Mouse (Mus musculus): Measurements from ENCODE around the gene Mmp11. TPM values are rescaled to one million over a fixed set of nuclear protein-coding genes. Genes with fewer than 3 reads are reported as not detected.

Mmp11 gene
- polyA plus RNA-seq, 2 experiments, result 1.1 to 1.5 TPM

DNA sequence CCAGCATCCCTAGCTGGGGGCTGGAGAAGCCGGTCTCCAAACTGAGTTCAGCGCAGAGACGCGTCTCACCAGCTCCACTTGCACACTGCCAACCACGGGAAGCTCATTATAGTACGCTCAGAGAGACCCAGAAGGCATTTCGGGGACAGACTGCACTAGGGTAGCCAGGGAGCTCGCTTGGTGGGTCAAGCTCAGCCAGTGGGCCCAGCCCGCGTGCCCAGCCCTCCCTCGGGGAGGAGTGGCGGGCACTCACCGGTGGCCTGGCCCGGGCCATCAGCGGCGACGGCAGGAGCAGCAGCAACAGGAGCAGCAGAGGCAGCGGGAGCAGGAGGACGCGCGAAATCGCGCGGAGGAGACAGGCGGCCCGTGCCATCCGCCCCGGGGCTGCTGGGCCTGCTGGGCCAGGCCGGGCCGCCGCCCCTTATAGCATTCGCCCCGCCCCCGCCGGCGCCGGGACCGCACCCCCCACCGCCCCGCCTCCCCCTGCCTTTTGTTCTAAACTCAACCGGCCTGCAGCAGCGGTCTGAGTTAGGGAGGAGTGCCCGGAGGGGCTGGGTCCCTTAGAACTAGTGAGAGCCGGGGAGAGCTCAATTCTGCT lies 4.1 kb downstream of the Mmp11 start:
- 2% methylated on average over 40 of the region's 44 CpGs for WGBS (ENCODE audit: insufficient replicate concordance)
- Histone ChIP-seq H3K4me3 (ENCODE audit: insufficient read depth in 1 of 2, low read depth in 2 of 2, low read length in 2 of 2) (peak overlapping the region; percentile 35 to 51), H3K4me1 (replicated peaks; ENCODE audit: control insufficient read depth in 2 of 2, insufficient read depth in 2 of 2, low read length in 1 of 2) (peaks cover 14 to 23% of the 10 kb centered on the region in 2 experiments), H3K27me3 (ENCODE audit: control insufficient read depth, insufficient read depth, low read length) (peaks cover 42% of the 10 kb centered on the region), H3K9ac (replicated peaks) (no peak overlapping the region; the same call in 1 of the 2 replicates), H3K27ac (no peak overlapping the region), H3K36me3 (replicated peaks; ENCODE audit: control insufficient read depth, insufficient read depth, low read depth) (peaks cover 2% of the 10 kb centered on the region; the same call in 1 of the 2 replicates), H3K4me2 (ENCODE audit: low read depth) (peak overlapping the region; percentile 67), H3K9me3 (ENCODE audit: control insufficient read depth, low read length) (no peaks in the 10 kb centered on the region)
- TF ChIP-seq CTCF (IDR thresholded peaks at IDR 0.05; ENCODE audit: low read depth), result no peak
- TF ChIP-seq EP300 (IDR thresholded peaks at IDR 0.05; ENCODE audit: low read depth), result no peak
- no peak for DNase-seq (ENCODE audit: low read depth in 3 of 3, low spot score in 3 of 3)
- peak; percentile 14; the same call in 1 of the 2 replicates for ATAC-seq (ENCODE audit: insufficient read depth)

DNA sequence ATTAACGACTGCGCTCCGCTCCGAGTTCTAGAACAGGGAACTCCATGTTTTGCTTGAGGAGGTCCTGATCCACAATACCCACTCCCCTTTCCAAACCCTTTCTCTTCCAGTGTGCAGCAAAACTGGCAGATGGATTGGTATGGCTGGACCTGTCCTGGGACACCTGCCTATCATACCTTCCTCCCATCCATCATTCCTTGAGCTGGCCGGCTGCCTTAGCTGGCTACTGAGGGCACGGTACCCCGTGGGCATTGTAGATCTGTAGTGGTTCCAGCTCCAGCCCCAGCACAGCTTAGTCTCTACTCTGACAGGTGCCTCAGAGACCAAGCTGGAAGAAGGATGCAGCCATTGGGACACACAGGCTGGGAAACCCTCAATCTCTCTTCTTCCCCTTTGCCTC lies 5.0 kb downstream of the Mmp11 start:
- no peak overlapping the region for H3K4me3 ChIP-seq (ENCODE audit: insufficient read depth in 1 of 2, low read depth in 2 of 2, low read length in 2 of 2)
- ATAC-seq (ENCODE audit: insufficient read depth), result no peak
- no peaks in the 10 kb centered on the region for H3K9me3 ChIP-seq (ENCODE audit: control insufficient read depth, low read length)
- H3K4me1 ChIP-seq (replicated peaks; ENCODE audit: control insufficient read depth in 2 of 2, insufficient read depth in 2 of 2, low read length in 1 of 2), result peaks cover 5 to 17% of the 10 kb centered on the region in 2 experiments
- H3K36me3 ChIP-seq (replicated peaks; ENCODE audit: control insufficient read depth, insufficient read depth, low read depth), result no peaks in the 10 kb centered on the region
- TF ChIP-seq CTCF (IDR thresholded peaks at IDR 0.05; ENCODE audit: low read depth) (no peak), EP300 (IDR thresholded peaks at IDR 0.05; ENCODE audit: low read depth) (no peak)
- WGBS (ENCODE audit: insufficient replicate concordance), result 25% methylated on average over 7 of the region's 7 CpGs
- no peak overlapping the region for H3K9ac ChIP-seq (replicated peaks)
- no peak overlapping the region for H3K27ac ChIP-seq
- H3K27me3 ChIP-seq (ENCODE audit: control insufficient read depth, insufficient read depth, low read length), result peaks cover 42% of the 10 kb centered on the region
- DNase-seq (ENCODE audit: low read depth in 3 of 3, low spot score in 3 of 3), result no peak
- H3K4me2 ChIP-seq (ENCODE audit: low read depth), result no peak overlapping the region

DNA sequence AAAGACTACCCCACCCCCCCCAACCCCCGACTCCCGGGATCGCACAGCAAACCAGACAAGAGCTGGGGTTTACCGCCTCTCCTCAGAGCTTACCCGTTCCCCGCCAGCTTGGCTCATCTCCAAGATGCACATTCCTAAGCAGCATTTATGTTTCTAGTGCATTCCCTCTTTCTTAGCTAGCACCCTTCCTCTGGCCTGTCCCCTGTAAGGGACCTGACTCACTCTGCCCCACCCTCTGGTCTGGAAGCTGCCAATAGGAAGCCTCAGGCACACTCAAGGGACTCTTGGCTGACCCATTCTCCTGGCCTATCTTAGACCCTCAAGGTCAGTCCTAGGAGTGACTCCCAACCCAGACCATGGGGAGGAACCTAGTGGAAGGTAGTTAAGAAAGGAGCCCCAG lies 6.0 kb downstream of the Mmp11 start:
- H3K4me3 ChIP-seq (ENCODE audit: insufficient read depth in 1 of 2, low read depth in 2 of 2, low read length in 2 of 2), result no peak overlapping the region
- H3K36me3 ChIP-seq (replicated peaks; ENCODE audit: control insufficient read depth, insufficient read depth, low read depth), result no peaks in the 10 kb centered on the region
- ATAC-seq (ENCODE audit: insufficient read depth), result no peak
- no peak for TF ChIP-seq CTCF (IDR thresholded peaks at IDR 0.05; ENCODE audit: low read depth)
- TF ChIP-seq EP300 (IDR thresholded peaks at IDR 0.05; ENCODE audit: low read depth), result no peak
- no peaks in the 10 kb centered on the region for H3K9me3 ChIP-seq (ENCODE audit: control insufficient read depth, low read length)
- peaks cover 42% of the 10 kb centered on the region for H3K27me3 ChIP-seq (ENCODE audit: control insufficient read depth, insufficient read depth, low read length)
- H3K9ac ChIP-seq (replicated peaks), result no peak overlapping the region
- 31% methylated on average over 6 of the region's 6 CpGs for WGBS (ENCODE audit: insufficient replicate concordance)
- no peak for DNase-seq (ENCODE audit: low read depth in 3 of 3, low spot score in 3 of 3)
- no peak overlapping the region for H3K27ac ChIP-seq
- no peak overlapping the region for H3K4me2 ChIP-seq (ENCODE audit: low read depth)
- peaks cover 2 to 14% of the 10 kb centered on the region in 2 experiments for H3K4me1 ChIP-seq (replicated peaks; ENCODE audit: control insufficient read depth in 2 of 2, insufficient read depth in 2 of 2, low read length in 1 of 2)

DNA sequence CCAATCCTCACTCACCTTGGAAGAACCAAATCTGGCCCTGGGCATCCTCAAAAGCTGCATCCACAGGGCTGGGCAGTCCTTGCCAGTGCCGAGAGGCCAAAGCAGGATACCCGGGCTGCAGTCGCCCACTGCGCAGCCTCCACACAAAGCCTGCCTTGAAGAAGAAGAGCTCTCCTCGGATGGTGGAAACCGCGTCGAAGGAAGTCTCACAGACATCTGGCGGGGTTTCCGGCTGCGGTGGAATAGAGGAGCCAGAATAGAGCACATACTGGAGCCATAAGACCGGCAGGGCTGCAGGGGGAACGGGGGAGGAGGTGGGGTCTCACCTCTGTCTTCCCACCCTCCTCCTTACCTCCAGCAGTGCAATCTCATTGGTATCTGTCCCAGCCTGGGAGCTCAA lies 9.9 kb downstream of the Mmp11 start:
- 50% methylated on average over 13 of the region's 13 CpGs for WGBS (ENCODE audit: insufficient replicate concordance)
- no peak for ATAC-seq (ENCODE audit: insufficient read depth)
- Histone ChIP-seq H3K4me2 (ENCODE audit: low read depth) (no peak overlapping the region), H3K9ac (replicated peaks) (no peak overlapping the region), H3K9me3 (ENCODE audit: control insufficient read depth, low read length) (no peaks in the 10 kb centered on the region), H3K36me3 (replicated peaks; ENCODE audit: control insufficient read depth, insufficient read depth, low read depth) (no peaks in the 10 kb centered on the region), H3K4me3 (ENCODE audit: insufficient read depth in 1 of 2, low read depth in 2 of 2, low read length in 2 of 2) (no peak overlapping the region), H3K27me3 (ENCODE audit: control insufficient read depth, insufficient read depth, low read length) (peaks cover 23% of the 10 kb centered on the region), H3K27ac (no peak overlapping the region), H3K4me1 (replicated peaks; ENCODE audit: control insufficient read depth in 2 of 2, insufficient read depth in 2 of 2, low read length in 1 of 2) (peaks cover 4 to 9% of the 10 kb centered on the region in 2 experiments)
- TF ChIP-seq CTCF (IDR thresholded peaks at IDR 0.05; ENCODE audit: low read depth) (no peak), EP300 (IDR thresholded peaks at IDR 0.05; ENCODE audit: low read depth) (no peak)
- DNase-seq (ENCODE audit: low read depth in 3 of 3, low spot score in 3 of 3), result no peak

DNA sequence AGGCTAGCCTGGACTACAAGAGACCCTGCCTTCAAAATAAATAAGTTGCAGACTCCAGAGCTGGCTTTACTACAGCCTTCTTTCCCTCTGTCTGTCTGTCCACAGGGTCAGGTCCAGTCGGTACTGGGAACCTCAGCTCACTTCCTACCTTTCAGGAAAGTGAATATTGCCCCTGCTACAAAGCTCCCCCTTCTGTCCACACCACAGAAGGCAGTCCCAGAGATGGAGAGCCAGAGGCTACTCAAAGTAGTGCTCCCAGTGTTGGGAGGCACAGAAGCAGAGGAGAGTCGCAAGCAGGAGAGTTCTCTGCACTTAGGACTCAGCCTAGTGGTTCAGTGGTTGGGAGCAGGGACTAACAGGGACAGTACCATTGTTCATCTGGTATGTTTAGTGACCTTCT lies 12.0 kb downstream of the Mmp11 start:
- Histone ChIP-seq H3K4me2 (ENCODE audit: low read depth) (no peak overlapping the region), H3K9me3 (ENCODE audit: control insufficient read depth, low read length) (no peaks in the 10 kb centered on the region), H3K36me3 (replicated peaks; ENCODE audit: control insufficient read depth, insufficient read depth, low read depth) (peaks cover 2% of the 10 kb centered on the region; the same call in 1 of the 2 replicates), H3K27ac (no peak overlapping the region), H3K4me3 (ENCODE audit: insufficient read depth in 1 of 2, low read depth in 2 of 2, low read length in 2 of 2) (no peak overlapping the region), H3K27me3 (ENCODE audit: control insufficient read depth, insufficient read depth, low read length) (peaks cover 2% of the 10 kb centered on the region; the same call in 1 of the 2 replicates), H3K9ac (replicated peaks) (no peak overlapping the region), H3K4me1 (replicated peaks; ENCODE audit: control insufficient read depth in 2 of 2, insufficient read depth in 2 of 2, low read length in 1 of 2) (peaks cover 11 to 12% of the 10 kb centered on the region in 2 experiments)
- 54% methylated on average over 2 of the region's 2 CpGs for WGBS (ENCODE audit: insufficient replicate concordance)
- DNase-seq (ENCODE audit: low read depth in 3 of 3, low spot score in 3 of 3) (no peak), ATAC-seq (ENCODE audit: insufficient read depth) (no peak)
- TF ChIP-seq CTCF (IDR thresholded peaks at IDR 0.05; ENCODE audit: low read depth), result peak; percentile 58
- no peak for TF ChIP-seq EP300 (IDR thresholded peaks at IDR 0.05; ENCODE audit: low read depth)
